Mouse (Mus musculus) duodenum, adult 2 months (tissue): ENCODE data around the gene Pea15a. TPM values are rescaled to one million over a fixed set of nuclear protein-coding genes. Genes with fewer than 3 reads are reported as not detected.

Source experiments
- polyA plus RNA-seq: library from polyadenylated mRNA; depleted of rRNA; stranded (reverse); fragments of >200 nt; gene quantifications from 2 replicates; pipeline ENCODE4 v1.2.3, GENCODE M21; 2012; ENCODE audit warnings: low replicate concordance; rRNA removed

Pea15a gene
- 7.5 and 11.5 TPM in 2 replicates for polyA plus RNA-seq

GRCm38 (mm10) chr1:172206141-172206917 lies at the start of gene Pea15a:
Gene Pea15a, minus strand, starts transcription at chr1:172206804.

GRCm38 (mm10) chr1:172219451-172220406 lies 13.1 kb upstream of the Pea15a start, which contains the start of gene Casq1:
Gene Casq1, minus strand, starts transcription at chr1:172219868.

GRCm38 (mm10) chr1:172147835-172148278 lies 58.7 kb downstream of the Pea15a start, which contains the start of gene Dcaf8:
Gene Dcaf8, plus strand, starts transcription at chr1:172148084.

Other genes starting within 250 kb of the Pea15a start
- 1.4 and 1.9 TPM in 2 replicates for gene Vangl2, start 178.4 kb downstream of the Pea15a start, polyA plus RNA-seq
- 0.12 and 0.34 TPM in 2 replicates for gene Nhlh1, start 149.2 kb downstream of the Pea15a start, polyA plus RNA-seq
- gene Copa, start 124.3 kb downstream of the Pea15a start, polyA plus RNA-seq = 23.1 and 31.4 TPM in 2 replicates
- gene Ncstn, start 124.0 kb downstream of the Pea15a start, polyA plus RNA-seq = 57.8 and 94.6 TPM in 2 replicates
- gene Pex19, start 80.0 kb downstream of the Pea15a start, polyA plus RNA-seq = 85.1 and 98.8 TPM in 2 replicates
- gene Dcaf8, start 58.7 kb downstream of the Pea15a start, polyA plus RNA-seq = 18.4 and 23.4 TPM in 2 replicates
- gene Casq1, start 13.1 kb upstream of the Pea15a start, polyA plus RNA-seq = 0.51 and 0.56 TPM in 2 replicates
- gene Atp1a4, start 51.6 kb upstream of the Pea15a start, polyA plus RNA-seq = not detected in 2 replicates
- 78.0 and 78.8 TPM in 2 replicates for gene Igsf8, start 54.8 kb upstream of the Pea15a start, polyA plus RNA-seq
- gene Atp1a2, start 91.3 kb upstream of the Pea15a start, polyA plus RNA-seq = 4.8 and 5.0 TPM in 2 replicates
- gene Kcnj9, start 122.5 kb upstream of the Pea15a start, polyA plus RNA-seq = 0.14 and 0.58 TPM in 2 replicates
- 0.34 and 0.49 TPM in 2 replicates for gene Kcnj10, start 134.4 kb upstream of the Pea15a start, polyA plus RNA-seq
- gene Pigm, start 169.7 kb upstream of the Pea15a start, polyA plus RNA-seq = 4.4 and 5.2 TPM in 2 replicates